Comparison of ENCODE assay signal across 9 mouse cellular contexts in the genomic region with DNA sequence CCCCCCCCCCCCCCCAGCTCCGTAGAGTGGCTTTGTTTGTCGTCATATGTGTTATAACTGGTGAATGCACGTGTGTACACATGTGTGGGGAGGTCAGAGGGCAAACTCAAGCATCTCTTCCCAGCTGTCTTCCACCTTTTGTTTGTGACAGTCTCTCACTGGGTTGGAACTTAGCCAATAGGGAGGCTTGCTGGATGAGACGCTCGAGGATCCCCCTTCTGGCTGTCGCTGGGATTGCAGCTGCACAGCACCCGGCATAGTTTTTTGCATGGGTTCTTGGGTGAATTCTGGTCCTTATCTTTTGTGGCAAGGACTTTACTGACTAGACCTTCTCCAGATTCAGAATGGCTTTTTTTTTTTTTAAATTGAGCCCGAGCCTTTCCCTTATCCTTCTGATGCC.
DNase-seq lines count a peak whose midpoint lies in the region; ATAC-seq lines count a peak whose summit lies in the region.
"Had no signal": no experiment of that assay in that cellular context is flagged by ENCODE, and none has a peak within 500 bp of the region (broad histone marks: within the 10 kb centered on the region; RNA-seq: fewer than 3 reads in every experiment).

No protein-coding gene starts in this region.

- H3K27me3 ChIP-seq in embryonic facial prominence, embryonic 10.5 days (replicated peaks; ENCODE audit: low read depth, poor library complexity, severe bottlenecking): 0 out of 2 replicates have a peak, but pooled peaks cover 4% of the 10 kb centered on the region
- H3K27me3 ChIP-seq in hindbrain, embryonic 14.5 days (ENCODE audit: control insufficient read depth, insufficient read depth, low read length): no peaks in the 10 kb centered on the region; the same call in 1 of the 2 replicates
- no peaks in the 10 kb centered on the region for H3K27me3 ChIP-seq in liver, embryonic 11.5 days (replicated peaks; ENCODE audit: control insufficient read depth, insufficient read depth, low read length)
- H3K27me3 ChIP-seq: megakaryocyte, embryonic 14.5 days had no signal

- H3K4me3 ChIP-seq in embryonic facial prominence, embryonic 10.5 days: peak overlapping the region; percentile 14; the same call in 1 of the 2 replicates
- no peak overlapping the region for H3K4me3 ChIP-seq in hindbrain, embryonic 14.5 days (replicated peaks; ENCODE audit: low read length)
- no peak overlapping the region for H3K4me3 ChIP-seq in liver, embryonic 11.5 days (ENCODE audit: low read depth, low read length)
- H3K4me3 ChIP-seq: megakaryocyte, embryonic 14.5 days had no signal

- H3K36me3 ChIP-seq in embryonic facial prominence, embryonic 10.5 days (replicated peaks): no peaks in the 10 kb centered on the region
- no peaks in the 10 kb centered on the region for H3K36me3 ChIP-seq in hindbrain, embryonic 14.5 days (replicated peaks; ENCODE audit: control insufficient read depth, insufficient read depth)
- H3K36me3 ChIP-seq in liver, embryonic 11.5 days (ENCODE audit: control insufficient read depth, insufficient read depth, low read length): no peaks in the 10 kb centered on the region

- WGBS in embryonic facial prominence, embryonic 10.5 days: 28% methylated on average over 8 of the region's 8 CpGs
- WGBS in hindbrain, embryonic 14.5 days: 20% methylated on average over 8 of the region's 8 CpGs
- 12% methylated on average over 7 of the region's 8 CpGs for WGBS in liver, embryonic 11.5 days

- DNase-seq in ovary, postnatal 36 days (ENCODE audit: low spot score): peak; percentile 45
- no peak for DNase-seq in ovary, adult 18-20 months (ENCODE audit: low spot score)
- DNase-seq in adrenal gland, postnatal 36 days: peak; percentile 68 to 79
- peak; percentile 67 for DNase-seq in embryonic facial prominence, embryonic 10.5 days (ENCODE audit: low spot score)
- peak; percentile 69 for DNase-seq in hindbrain, embryonic 14.5 days (ENCODE audit: low spot score)
- no peak for DNase-seq in liver, embryonic 11.5 days (ENCODE audit: low spot score)
- peak; percentile 61 for DNase-seq in right cerebral cortex, postnatal 14 days

- ATAC-seq in hindbrain, embryonic 14.5 days (ENCODE audit: low FRiP score): no peak
- 0 out of 2 replicates have a peak, but pooled peaks have one; percentile 31 for ATAC-seq in liver, embryonic 11.5 days (replicated peaks; ENCODE audit: low FRiP score)
- ATAC-seq in megakaryocyte-erythroid progenitor cell, adult 5-6 weeks (replicated peaks; ENCODE audit: low FRiP score, low TSS enrichment, poor library complexity, severe bottlenecking): no peak

- no peak overlapping the region for H3K27ac ChIP-seq in embryonic facial prominence, embryonic 10.5 days (replicated peaks)
- H3K27ac ChIP-seq in hindbrain, embryonic 14.5 days: no peak overlapping the region
- H3K27ac ChIP-seq in liver, embryonic 11.5 days (ENCODE audit: low read depth, low read length): no peak overlapping the region

- H3K4me1 ChIP-seq in embryonic facial prominence, embryonic 10.5 days: peaks cover 9% of the 10 kb centered on the region
- no peaks in the 10 kb centered on the region for H3K4me1 ChIP-seq in hindbrain, embryonic 14.5 days (replicated peaks; ENCODE audit: control insufficient read depth, insufficient read depth, low read length)
- no peaks in the 10 kb centered on the region for H3K4me1 ChIP-seq in liver, embryonic 11.5 days (replicated peaks; ENCODE audit: control insufficient read depth, insufficient read depth, low read length)
- H3K4me1 ChIP-seq: megakaryocyte, embryonic 14.5 days had no signal

- H3K9ac ChIP-seq in hindbrain, embryonic 14.5 days: no peak overlapping the region
- H3K9ac ChIP-seq in liver, embryonic 11.5 days (ENCODE audit: low read depth, low read length): no peak overlapping the region

- H3K4me2 ChIP-seq in hindbrain, embryonic 14.5 days (replicated peaks): 0 out of 2 replicates have a peak overlapping the region, but pooled peaks have one; percentile 14
- peak overlapping the region; percentile 20; the same call in 1 of the 2 replicates for H3K4me2 ChIP-seq in liver, embryonic 11.5 days

- no peaks in the 10 kb centered on the region for H3K9me3 ChIP-seq in embryonic facial prominence, embryonic 10.5 days
- no peaks in the 10 kb centered on the region for H3K9me3 ChIP-seq in hindbrain, embryonic 14.5 days (ENCODE audit: control insufficient read depth, low read length)
- no peaks in the 10 kb centered on the region for H3K9me3 ChIP-seq in liver, embryonic 11.5 days (ENCODE audit: control insufficient read depth, low read length)

Comparison
In these comparisons a context has a peak if more than half of its experiments do, and no peak if none do; other contexts are left out.
1. DNase-seq: peak in ovary, postnatal 36 days (single experiment), adrenal gland, postnatal 36 days (2 of 2), embryonic facial prominence, embryonic 10.5 days (single experiment), hindbrain, embryonic 14.5 days (single experiment) and right cerebral cortex, postnatal 14 days (single experiment); none in ovary, adult 18-20 months (single experiment) and liver, embryonic 11.5 days (single experiment).